Comparison of ENCODE assay signal across 8 mouse cellular contexts in the genomic region with DNA sequence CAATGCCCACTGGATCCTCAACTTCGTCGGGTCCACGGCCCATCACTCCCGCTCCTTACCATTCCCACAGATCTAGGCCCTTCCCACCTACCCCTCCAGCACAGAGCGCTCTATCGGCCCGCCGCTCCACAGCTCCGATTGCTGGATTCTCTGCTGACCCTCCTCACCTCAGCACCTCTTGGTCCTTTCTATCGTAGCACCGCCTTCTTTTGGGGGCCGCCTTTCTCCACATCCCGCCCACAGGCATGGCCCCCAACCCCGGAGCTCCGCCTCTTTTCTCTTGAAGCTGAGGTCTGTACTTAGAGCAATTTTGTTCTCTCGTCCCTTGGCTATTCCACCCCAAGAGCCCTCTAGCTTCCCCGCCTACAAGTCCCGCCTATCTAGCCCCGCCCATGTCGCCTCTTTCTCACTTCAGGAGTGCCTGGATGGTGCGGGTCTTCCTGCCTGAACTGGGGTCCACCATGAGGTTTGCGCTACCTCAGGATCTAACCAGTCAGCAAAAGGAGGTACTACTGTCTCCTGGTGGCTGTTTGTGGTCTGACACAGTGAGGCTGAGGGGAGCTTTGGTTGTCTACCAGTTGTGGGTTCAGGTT. TPM values are rescaled to one million over a fixed set of nuclear protein-coding genes. Genes with fewer than 3 reads are reported as not detected.
A peak's percentile ranks its signal among the peaks of the same experiment; 100 is the strongest.
DNase-seq lines count a peak whose midpoint lies in the region; ATAC-seq and TF ChIP-seq lines count a peak whose summit lies in the region.

A gene (minus strand): TSS at position 155 of the 593 bp plus-strand sequence.

- H3K9me3 ChIP-seq in embryonic facial prominence, embryonic 10.5 days: no peaks in the 10 kb centered on the region
- no peaks in the 10 kb centered on the region for H3K9me3 ChIP-seq in heart, embryonic 11.5 days (replicated peaks; ENCODE audit: control insufficient read depth, low read length)
- no peaks in the 10 kb centered on the region for H3K9me3 ChIP-seq in kidney, embryonic 15.5 days (replicated peaks)
- no peaks in the 10 kb centered on the region for H3K9me3 ChIP-seq in midbrain, postnatal 0 days (ENCODE audit: low read length)

- ATAC-seq in heart, embryonic 11.5 days (replicated peaks; ENCODE audit: insufficient number of reproducible peaks, low FRiP score, low TSS enrichment): peak; percentile 6
- peak; percentile 13 for ATAC-seq in kidney, embryonic 15.5 days (replicated peaks; ENCODE audit: low FRiP score)
- peak; percentile 66 for ATAC-seq in midbrain, postnatal 0 days (ENCODE audit: low FRiP score)

- H3K4me3 ChIP-seq in embryonic facial prominence, embryonic 10.5 days: peak within 1 kb of the TSS; percentile 73
- peak within 1 kb of the TSS; percentile 54 for H3K4me3 ChIP-seq in heart, embryonic 11.5 days (ENCODE audit: low read depth, low read length)
- peak within 1 kb of the TSS; percentile 65 for H3K4me3 ChIP-seq in kidney, embryonic 15.5 days (replicated peaks)
- peak within 1 kb of the TSS; percentile 74 for H3K4me3 ChIP-seq in midbrain, postnatal 0 days (ENCODE audit: low read depth, low read length)

- peak within 1 kb of the TSS; percentile 82 for H3K27ac ChIP-seq in embryonic facial prominence, embryonic 10.5 days (replicated peaks)
- peak within 1 kb of the TSS; percentile 2; the same call in 1 of the 2 replicates for H3K27ac ChIP-seq in heart, embryonic 11.5 days (ENCODE audit: low read depth, low read length)
- H3K27ac ChIP-seq in kidney, embryonic 15.5 days: peak within 1 kb of the TSS; percentile 79
- H3K27ac ChIP-seq in midbrain, postnatal 0 days (ENCODE audit: low read depth, low read length): peak within 1 kb of the TSS; percentile 58

- H3K9ac ChIP-seq in heart, embryonic 11.5 days (ENCODE audit: low read depth, low read length): peak within 1 kb of the TSS; percentile 34; the same call in 1 of the 2 replicates
- peak within 1 kb of the TSS; percentile 61 for H3K9ac ChIP-seq in kidney, embryonic 15.5 days
- peak within 1 kb of the TSS; percentile 89 for H3K9ac ChIP-seq in midbrain, postnatal 0 days (replicated peaks; ENCODE audit: low read length, poor library complexity, severe bottlenecking)

- peaks cover 32% of the 10 kb centered on the region for H3K4me1 ChIP-seq in embryonic facial prominence, embryonic 10.5 days
- H3K4me1 ChIP-seq in heart, embryonic 11.5 days (ENCODE audit: control insufficient read depth, insufficient read depth, low read length): peaks cover 12% of the 10 kb centered on the region; the same call in 1 of the 2 replicates
- H3K4me1 ChIP-seq in kidney, embryonic 15.5 days: peaks cover 25% of the 10 kb centered on the region
- peaks cover 10% of the 10 kb centered on the region; the same call in 1 of the 2 replicates for H3K4me1 ChIP-seq in midbrain, postnatal 0 days (ENCODE audit: insufficient read depth, low read length)

- H3K27me3 ChIP-seq in embryonic facial prominence, embryonic 10.5 days (replicated peaks; ENCODE audit: low read depth, poor library complexity, severe bottlenecking): peaks cover 57% of the 10 kb centered on the region
- H3K27me3 ChIP-seq in heart, embryonic 11.5 days (ENCODE audit: control insufficient read depth, insufficient read depth, low read length): peaks cover 22% of the 10 kb centered on the region
- peaks cover 30% of the 10 kb centered on the region for H3K27me3 ChIP-seq in kidney, embryonic 15.5 days
- H3K27me3 ChIP-seq in midbrain, postnatal 0 days (ENCODE audit: insufficient read depth, low read length): no peaks in the 10 kb centered on the region

- peak within 1 kb of the TSS; percentile 98 for H3K4me2 ChIP-seq in heart, embryonic 11.5 days
- H3K4me2 ChIP-seq in kidney, embryonic 15.5 days: peak within 1 kb of the TSS; percentile 93
- H3K4me2 ChIP-seq in midbrain, postnatal 0 days (ENCODE audit: low read depth, low read length, poor library complexity, severe bottlenecking): peak within 1 kb of the TSS; percentile 95

- peak; percentile 83 for TF ChIP-seq CTCF in midbrain, postnatal 0 days (IDR thresholded peaks at IDR 0.05)

- DNase-seq in B cell, adult 2 months: peak; percentile 74 to 77
- peak; percentile 48 to 57 for DNase-seq in adrenal gland, adult 18-20 months (ENCODE audit: low spot score in 2 of 2)
- peak; percentile 66 for DNase-seq in embryonic facial prominence, embryonic 10.5 days (ENCODE audit: low spot score)
- DNase-seq in liver: peak; percentile 55
- DNase-seq in midbrain, postnatal 0 days (ENCODE audit: low spot score): peak; percentile 69
- DNase-seq in telencephalon, adult 2 months (ENCODE audit: low read depth, low spot score): peak; percentile 47

- no peaks in the 10 kb centered on the region for H3K36me3 ChIP-seq in embryonic facial prominence, embryonic 10.5 days (replicated peaks)
- no peaks in the 10 kb centered on the region for H3K36me3 ChIP-seq in heart, embryonic 11.5 days (ENCODE audit: control insufficient read depth, insufficient read depth, low read length)
- no peaks in the 10 kb centered on the region for H3K36me3 ChIP-seq in kidney, embryonic 15.5 days
- peaks cover 3% of the 10 kb centered on the region; the same call in 1 of the 2 replicates for H3K36me3 ChIP-seq in midbrain, postnatal 0 days (ENCODE audit: insufficient read depth, low read length)

- under 1% methylated on average over 22 of the region's 22 CpGs for WGBS in embryonic facial prominence, embryonic 10.5 days
- under 1% methylated on average over 22 of the region's 22 CpGs for WGBS in heart, embryonic 11.5 days (ENCODE audit: insufficient replicate concordance)
- under 1% methylated on average over 22 of the region's 22 CpGs for WGBS in kidney, embryonic 15.5 days
- under 1% methylated on average over 22 of the region's 22 CpGs for WGBS in midbrain, postnatal 0 days

RNA-seq across cellular contexts. Expression of the gene that starts here (rescaled TPM):
- total RNA-seq in adrenal gland, adult 18-20 months (2021): 10 to 100 TPM; 11.4 to 16.1 TPM
- polyA plus RNA-seq in embryonic facial prominence, embryonic 10.5 days (2016; fragmentation: Nextera tagmentation; extraction: Ambion mirVana): 5.7 and 10.6 TPM in 2 replicates
- 14.6 and 15.4 TPM in 2 replicates for polyA plus RNA-seq in heart, embryonic 11.5 days (2014; fragmentation: Nextera tagmentation; extraction: Ambion mirVana)
- polyA plus RNA-seq in kidney, embryonic 15.5 days (2015; fragmentation: Nextera tagmentation; extraction: Ambion mirVana): 11.2 and 14.0 TPM in 2 replicates
- 134 and 176 TPM in 2 replicates for total RNA-seq in midbrain, postnatal 0 days (2014; rRNA removed)
- polyA plus RNA-seq in midbrain, postnatal 0 days (2015; fragmentation: Nextera tagmentation; extraction: Ambion mirVana): 77.1 and 77.7 TPM in 2 replicates

Comparison
In these comparisons a context has a peak if more than half of its experiments do, and no peak if none do; other contexts are left out.
1. Peak in every context shown above with its lines: DNase-seq, ATAC-seq, H3K4me3 ChIP-seq and H3K27ac ChIP-seq.
2. H3K27ac ChIP-seq: peak in every context shown above with its lines; median percentile 82 in embryonic facial prominence, embryonic 10.5 days; 79 in kidney, embryonic 15.5 days; 58 in midbrain, postnatal 0 days; 2 in heart, embryonic 11.5 days.
3. ATAC-seq: peak in every context shown above with its lines; median percentile 66 in midbrain, postnatal 0 days; 13 in kidney, embryonic 15.5 days; 6 in heart, embryonic 11.5 days.
4. H3K9ac ChIP-seq: peak in every context shown above with its lines; median percentile 89 in midbrain, postnatal 0 days; 61 in kidney, embryonic 15.5 days; 34 in heart, embryonic 11.5 days.